Mouse (Mus musculus) hindbrain, embryonic 15.5 days (tissue): ENCODE data around the gene Olfr1477. TPM values are rescaled to one million over a fixed set of nuclear protein-coding genes. Genes with fewer than 3 reads are reported as not detected.
"Not testable (repeated sequence)": the region's sequence is repeated elsewhere in the genome, so short reads cannot be mapped to it uniquely, and the experiment has no call there.

Source experiments
- ATAC-seq: fragments of 200-750 bp; cut with Nextera tagmentation; 2 replicates; pipeline ENCODE4 v1.8.0; 2017; ENCODE audit warnings: low read depth, moderate number of reproducible peaks, moderate TSS enrichment; ENCODE audit not compliant: low FRiP score
- H3K27ac ChIP-seq: fragments of 300-500 bp; sonication (generic); replicated peaks from 2 replicates; pipeline ENCODE4 v1.5.1; 2015; ENCODE audit warnings: mild to moderate bottlenecking, inconsistent platforms
- H3K27me3 ChIP-seq: fragments of 300-500 bp; sonication (generic); 2 replicates; pipeline ENCODE4 v1.6.1; 2015; ENCODE audit warnings: control low read depth, inconsistent platforms
- H3K36me3 ChIP-seq: fragments of 300-500 bp; sonication (generic); 2 replicates; pipeline ENCODE4 v1.6.1; 2015; ENCODE audit warnings: control low read depth, inconsistent platforms
- H3K4me1 ChIP-seq: fragments of 300-500 bp; sonication (generic); replicated peaks from 2 replicates; pipeline ENCODE4 v1.6.1; 2015; ENCODE audit warnings: control low read depth, inconsistent platforms
- H3K4me2 ChIP-seq: fragments of 300-500 bp; sonication (generic); 2 replicates; pipeline ENCODE4 v1.6.1; 2015; ENCODE audit warnings: moderate library complexity, mild to moderate bottlenecking, inconsistent platforms
- H3K4me3 ChIP-seq: fragments of 300-500 bp; sonication (generic); 2 replicates; pipeline ENCODE4 v1.5.1; 2015; ENCODE audit warnings: mild to moderate bottlenecking, inconsistent platforms
- H3K9ac ChIP-seq: fragments of 300-500 bp; sonication (generic); 2 replicates; pipeline ENCODE4 v1.6.1; 2015; ENCODE audit warnings: inconsistent platforms
- H3K9me3 ChIP-seq: fragments of 300-500 bp; sonication (generic); 2 replicates; pipeline ENCODE4 v1.6.1; 2016; ENCODE audit warnings: control low read depth, inconsistent platforms
- WGBS: fragments of 180-500 bp; shearing (Covaris S2); methylation state at CpG from one replicate; pipeline ENCODE4 v1.1.7; 2015; 5-methylcytosine and 5-hydroxymethylcytosine counted together
- polyA plus RNA-seq: library from polyadenylated mRNA; unstranded; fragments of >200 nt; fragmentation: Nextera tagmentation; extraction: Ambion mirVana; gene quantifications from 2 replicates; pipeline ENCODE4 v1.2.1, GENCODE M21; 2015

Gene Olfr1477
- polyA plus RNA-seq: not detected in 2 replicates

GRCm38 (mm10) chr19:13500246-13500645, at the start of gene Olfr1477:
TSS of gene Olfr1477 (plus strand) at chr19:13500546.
- ATAC-seq: no peak
- Histone ChIP-seq H3K9ac (no peak within 1 kb of the TSS), H3K4me1 (no peaks in the 10 kb centered on the region), H3K27ac (no peak within 1 kb of the TSS), H3K36me3 (no peaks in the 10 kb centered on the region), H3K9me3 (0 out of 2 replicates have a peak, but pooled peaks cover 6% of the 10 kb centered on the region), H3K4me3 (no peak within 1 kb of the TSS), H3K27me3 (no peaks in the 10 kb centered on the region), H3K4me2 (no peak within 1 kb of the TSS)
- WGBS: 80% methylated on average over 3 of the region's 3 CpGs

- no peak within 1 kb of the TSS for H3K9ac ChIP-seq
- H3K4me3 ChIP-seq: no peak within 1 kb of the TSS
- H3K27me3 ChIP-seq: no peaks in the 10 kb centered on the region
- 82% methylated on average over 1 of the region's 1 CpGs for WGBS
- no peak within 1 kb of the TSS for H3K27ac ChIP-seq
- no peaks in the 10 kb centered on the region for H3K4me1 ChIP-seq
- H3K9me3 ChIP-seq: peaks cover 11% of the 10 kb centered on the region
- no peak within 1 kb of the TSS for H3K4me2 ChIP-seq
- no peak for ATAC-seq
- no peaks in the 10 kb centered on the region for H3K36me3 ChIP-seq
Measured at GRCm38 (mm10) chr19:13455986-13456385, 44.4 kb upstream of the Olfr1477 start, which contains the start of gene Olfr1472. TSS of gene Olfr1472 (minus strand) at chr19:13456086.

GRCm38 (mm10) chr19:13469265-13469664, 31.1 kb upstream of the Olfr1477 start, which contains the start of gene Olfr1474:
TSS of gene Olfr1474 (plus strand) at chr19:13469565.
- ATAC-seq, H3K27ac ChIP-seq, H3K9me3 ChIP-seq, H3K4me3 ChIP-seq, H3K4me2 ChIP-seq, H3K9ac ChIP-seq, H3K27me3 ChIP-seq, H3K36me3 ChIP-seq, H3K4me1 ChIP-seq: not testable (repeated sequence)
- 81% methylated on average over 4 of the region's 4 CpGs for WGBS

- no peak for ATAC-seq
- H3K27me3 ChIP-seq: no peaks in the 10 kb centered on the region
- no peaks in the 10 kb centered on the region for H3K9me3 ChIP-seq
Measured at GRCm38 (mm10) chr19:13480096-13480495, 20.2 kb upstream of the Olfr1477 start, which contains the start of gene Olfr1475. TSS of gene Olfr1475 (minus strand) at chr19:13480196.

GRCm38 (mm10) chr19:13527613-13528012, 27.3 kb downstream of the Olfr1477 start, which contains the start of gene Olfr1480:
TSS of gene Olfr1480 (plus strand) at chr19:13527913.
- WGBS: 86% methylated on average over 2 of the region's 2 CpGs
- no peak for ATAC-seq
- Histone ChIP-seq H3K27ac (no peak within 1 kb of the TSS), H3K4me3 (no peak within 1 kb of the TSS), H3K9ac (no peak within 1 kb of the TSS), H3K27me3 (no peaks in the 10 kb centered on the region), H3K9me3 (peaks cover 6% of the 10 kb centered on the region), H3K4me2 (no peak within 1 kb of the TSS), H3K36me3 (no peaks in the 10 kb centered on the region), H3K4me1 (no peaks in the 10 kb centered on the region)

More at GRCm38 (mm10) chr19:13480096-13480495, 20.2 kb upstream of the Olfr1477 start, which contains the start of gene Olfr1475:
- Histone ChIP-seq H3K9ac (no peak within 1 kb of the TSS), H3K4me3 (no peak within 1 kb of the TSS), H3K4me1 (no peaks in the 10 kb centered on the region), H3K4me2 (no peak within 1 kb of the TSS), H3K27ac (no peak within 1 kb of the TSS), H3K36me3 (no peaks in the 10 kb centered on the region)

Other genes starting within 250 kb of the Olfr1477 start
- gene Olfr1465, start 185.0 kb upstream of the Olfr1477 start, polyA plus RNA-seq: not detected in 2 replicates
- not detected in 2 replicates for gene Olfr1466, start 161.7 kb upstream of the Olfr1477 start, polyA plus RNA-seq
- not detected in 2 replicates for gene Olfr1467, start 138.3 kb upstream of the Olfr1477 start, polyA plus RNA-seq
- gene Olfr1469, start 92.7 kb upstream of the Olfr1477 start, polyA plus RNA-seq: not detected in 2 replicates
- gene Olfr1471, start 57.1 kb upstream of the Olfr1477 start, polyA plus RNA-seq: not detected in 2 replicates
- not detected in 2 replicates for gene Olfr1472, start 44.5 kb upstream of the Olfr1477 start, polyA plus RNA-seq
- gene Olfr1474, start 31.0 kb upstream of the Olfr1477 start, polyA plus RNA-seq: not detected in 2 replicates
- not detected in 2 replicates for gene Olfr1475, start 20.4 kb upstream of the Olfr1477 start, polyA plus RNA-seq
- gene Olfr1480, start 27.4 kb downstream of the Olfr1477 start, polyA plus RNA-seq: not detected in 2 replicates
- gene Olfr1484, start 83.0 kb downstream of the Olfr1477 start, polyA plus RNA-seq: not detected in 2 replicates
- not detected in 2 replicates for gene Olfr1487, start 116.8 kb downstream of the Olfr1477 start, polyA plus RNA-seq
- gene Olfr1489, start 131.1 kb downstream of the Olfr1477 start, polyA plus RNA-seq: not detected in 2 replicates
- not detected in 2 replicates for gene Olfr1490, start 150.5 kb downstream of the Olfr1477 start, polyA plus RNA-seq
- not detected in 2 replicates for gene Olfr1491, start 196.7 kb downstream of the Olfr1477 start, polyA plus RNA-seq
- gene Olfr1493-ps1, start 222.7 kb downstream of the Olfr1477 start, polyA plus RNA-seq: not detected in 2 replicates
- gene Olfr1494, start 239.2 kb downstream of the Olfr1477 start, polyA plus RNA-seq: not detected in 2 replicates